Mouse (Mus musculus): ENCODE measurements around the gene Scel. TPM values are rescaled to one million over a fixed set of nuclear protein-coding genes. Genes with fewer than 3 reads are reported as not detected.

Gene Scel
- polyA plus RNA-seq, 1 experiment = 8.1 TPM

DNA sequence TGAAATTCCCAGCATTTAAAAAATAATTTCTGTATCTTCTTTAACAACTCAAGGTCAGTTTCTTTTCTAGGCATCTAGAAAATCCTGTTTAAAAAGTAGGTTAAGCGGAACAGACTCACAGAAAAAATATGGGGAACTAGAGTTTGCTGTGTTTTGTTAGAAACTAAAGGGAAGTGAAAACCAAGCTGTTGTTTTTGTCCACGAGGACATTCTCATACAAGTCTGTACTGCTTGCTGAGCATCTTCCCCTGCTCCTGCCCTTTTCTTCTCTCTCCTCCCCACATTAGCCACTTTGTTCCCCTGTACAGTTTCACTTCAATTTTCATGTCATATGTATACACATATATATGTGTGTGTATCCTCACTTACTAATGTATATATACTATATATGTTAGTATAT lies 35.2 kb upstream of the Scel start:
- no peak for TF ChIP-seq POLR2A (IDR thresholded peaks at IDR 0.05; ENCODE audit: borderline replicate concordance, extremely low read depth, low read depth, low read length)
- no peak for TF ChIP-seq CTCF (IDR thresholded peaks at IDR 0.05; ENCODE audit: insufficient read depth, low read length)
- H3K4me3 ChIP-seq (replicated peaks; ENCODE audit: extremely low read depth, low read depth, low read length) = no peak overlapping the region
- DNase-seq = no peak
- H3K4me1 ChIP-seq (ENCODE audit: control insufficient read depth, insufficient read depth, low read length) = no peaks in the 10 kb centered on the region
- 85% methylated on average over 2 of the region's 2 CpGs for WGBS

DNA sequence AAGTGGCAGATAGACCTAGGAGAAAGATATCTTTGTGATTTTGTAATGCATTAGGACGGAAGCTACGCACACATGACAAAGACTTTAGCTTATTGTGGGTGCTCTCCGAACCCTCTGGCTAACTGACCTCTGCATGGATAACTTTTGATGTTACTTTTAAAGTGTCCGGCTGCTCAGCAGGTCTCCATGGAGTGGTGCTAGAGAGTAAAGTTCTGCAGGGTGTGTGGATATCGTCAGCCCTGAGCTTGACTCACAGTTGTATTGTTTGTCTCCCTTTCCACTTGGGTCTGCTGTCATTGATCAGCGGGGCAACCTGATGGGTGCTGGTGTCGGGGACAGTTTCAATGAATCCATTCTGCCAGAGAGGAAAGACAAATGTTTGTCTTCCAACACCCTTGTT lies 33.7 kb upstream of the Scel start:
- 50% methylated on average over 7 of the region's 7 CpGs for WGBS
- TF ChIP-seq CTCF (IDR thresholded peaks at IDR 0.05; ENCODE audit: insufficient read depth, low read length) = peak; percentile 13; the same call in 1 of the 2 replicates
- TF ChIP-seq POLR2A (IDR thresholded peaks at IDR 0.05; ENCODE audit: borderline replicate concordance, extremely low read depth, low read depth, low read length) = no peak
- H3K4me1 ChIP-seq (ENCODE audit: control insufficient read depth, insufficient read depth, low read length) = no peaks in the 10 kb centered on the region
- no peak overlapping the region for H3K4me3 ChIP-seq (replicated peaks; ENCODE audit: extremely low read depth, low read depth, low read length)
- no peak for DNase-seq

DNA sequence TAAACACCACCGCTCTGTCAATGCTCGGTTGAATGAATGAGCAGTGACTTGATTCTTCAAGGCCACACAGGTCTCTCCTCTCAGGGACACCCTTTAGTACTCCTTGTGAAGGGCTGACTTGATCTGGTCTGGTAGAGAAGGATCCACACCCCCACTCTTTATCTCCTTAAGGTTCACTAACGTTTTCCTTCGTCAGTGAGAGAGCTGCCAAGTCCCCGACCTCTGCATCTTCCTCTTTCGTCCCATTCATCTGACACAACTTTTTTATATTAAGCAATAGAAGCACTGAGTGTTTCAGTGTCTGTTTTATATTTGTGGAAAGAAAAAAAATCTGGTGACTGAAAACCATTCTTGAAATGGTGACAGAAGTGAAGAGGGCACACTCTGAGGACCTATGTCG lies 31.6 kb upstream of the Scel start:
- H3K4me3 ChIP-seq (replicated peaks; ENCODE audit: extremely low read depth, low read depth, low read length) = no peak overlapping the region
- no peaks in the 10 kb centered on the region for H3K4me1 ChIP-seq (ENCODE audit: control insufficient read depth, insufficient read depth, low read length)
- no peak for DNase-seq
- 54% methylated on average over 7 of the region's 7 CpGs for WGBS
- no peak for TF ChIP-seq POLR2A (IDR thresholded peaks at IDR 0.05; ENCODE audit: borderline replicate concordance, extremely low read depth, low read depth, low read length)
- no peak for TF ChIP-seq CTCF (IDR thresholded peaks at IDR 0.05; ENCODE audit: insufficient read depth, low read length)

DNA sequence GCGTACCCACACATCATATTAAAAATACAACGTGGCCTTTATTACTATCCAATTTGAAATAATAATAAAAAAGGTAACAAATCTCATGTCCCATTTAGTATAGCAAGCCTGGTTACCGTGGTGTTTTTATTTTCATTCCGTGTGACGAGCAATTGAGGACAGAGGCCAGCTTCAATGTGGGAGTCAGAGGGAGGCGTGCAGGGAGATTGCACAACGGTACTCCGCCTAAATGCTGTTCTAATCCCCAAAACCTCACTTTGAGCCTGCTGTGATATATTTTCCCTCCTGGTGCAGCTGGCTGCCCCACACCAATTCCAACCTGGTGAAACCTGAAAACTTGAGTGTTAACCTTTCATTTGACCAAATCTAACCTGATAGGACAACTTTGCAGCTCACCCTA lies 27.5 kb upstream of the Scel start:
- H3K4me1 ChIP-seq (ENCODE audit: control insufficient read depth, insufficient read depth, low read length) = no peaks in the 10 kb centered on the region
- DNase-seq = no peak
- 80% methylated on average over 8 of the region's 8 CpGs for WGBS
- TF ChIP-seq CTCF (IDR thresholded peaks at IDR 0.05; ENCODE audit: insufficient read depth, low read length) = no peak
- TF ChIP-seq POLR2A (IDR thresholded peaks at IDR 0.05; ENCODE audit: borderline replicate concordance, extremely low read depth, low read depth, low read length) = no peak
- no peak overlapping the region for H3K4me3 ChIP-seq (replicated peaks; ENCODE audit: extremely low read depth, low read depth, low read length)

DNA sequence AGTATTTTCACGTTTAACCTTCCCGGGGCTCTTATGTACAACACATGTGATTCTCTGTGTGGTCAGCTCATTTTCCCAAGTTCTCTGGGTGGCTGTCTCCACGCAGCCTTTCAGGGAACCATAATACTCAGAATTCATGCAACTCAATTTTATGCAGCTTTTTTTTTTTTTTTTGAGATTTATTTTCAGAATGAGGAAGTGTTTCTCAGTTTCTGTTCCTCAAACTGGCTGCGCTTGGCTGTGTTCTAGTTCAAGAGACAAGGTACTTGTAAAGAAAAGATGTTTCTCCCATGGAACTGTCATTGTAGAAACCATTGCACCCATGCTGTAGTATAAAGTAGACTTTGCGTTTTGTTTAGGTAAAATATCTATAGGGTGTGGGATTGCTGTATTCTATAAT lies 26.2 kb upstream of the Scel start:
- Histone ChIP-seq H3K4me1 (ENCODE audit: control insufficient read depth, insufficient read depth, low read length) (no peaks in the 10 kb centered on the region), H3K4me3 (replicated peaks; ENCODE audit: extremely low read depth, low read depth, low read length) (no peak overlapping the region)
- WGBS = 75% methylated on average over 5 of the region's 5 CpGs
- DNase-seq = no peak
- TF ChIP-seq POLR2A (IDR thresholded peaks at IDR 0.05; ENCODE audit: borderline replicate concordance, extremely low read depth, low read depth, low read length) = no peak
- TF ChIP-seq CTCF (IDR thresholded peaks at IDR 0.05; ENCODE audit: insufficient read depth, low read length) = no peak

DNA sequence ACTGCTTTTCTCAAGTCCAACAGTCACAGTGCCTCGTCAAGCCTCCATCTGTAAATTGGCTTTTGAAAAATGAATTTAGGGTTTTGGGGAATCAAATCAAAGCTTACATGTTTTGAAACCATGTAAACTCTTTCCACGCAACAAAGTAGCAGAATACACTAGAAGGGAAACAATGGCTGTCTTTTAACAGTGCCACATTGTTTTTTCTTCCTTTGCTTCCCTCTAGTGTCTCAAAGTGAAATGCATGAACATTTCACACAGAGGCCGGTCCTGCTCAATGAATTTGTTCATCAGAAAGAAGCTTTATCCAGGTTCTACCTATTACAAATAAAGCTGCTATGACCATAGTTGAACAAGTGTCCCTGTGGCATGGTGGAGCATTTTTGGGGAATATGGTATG lies 24.5 kb upstream of the Scel start:
- no peak for TF ChIP-seq POLR2A (IDR thresholded peaks at IDR 0.05; ENCODE audit: borderline replicate concordance, extremely low read depth, low read depth, low read length)
- no peak for TF ChIP-seq CTCF (IDR thresholded peaks at IDR 0.05; ENCODE audit: insufficient read depth, low read length)
- H3K4me1 ChIP-seq (ENCODE audit: control insufficient read depth, insufficient read depth, low read length) = no peaks in the 10 kb centered on the region
- no peak overlapping the region for H3K4me3 ChIP-seq (replicated peaks; ENCODE audit: extremely low read depth, low read depth, low read length)
- 60% methylated on average over 3 of the region's 3 CpGs for WGBS
- no peak for DNase-seq

DNA sequence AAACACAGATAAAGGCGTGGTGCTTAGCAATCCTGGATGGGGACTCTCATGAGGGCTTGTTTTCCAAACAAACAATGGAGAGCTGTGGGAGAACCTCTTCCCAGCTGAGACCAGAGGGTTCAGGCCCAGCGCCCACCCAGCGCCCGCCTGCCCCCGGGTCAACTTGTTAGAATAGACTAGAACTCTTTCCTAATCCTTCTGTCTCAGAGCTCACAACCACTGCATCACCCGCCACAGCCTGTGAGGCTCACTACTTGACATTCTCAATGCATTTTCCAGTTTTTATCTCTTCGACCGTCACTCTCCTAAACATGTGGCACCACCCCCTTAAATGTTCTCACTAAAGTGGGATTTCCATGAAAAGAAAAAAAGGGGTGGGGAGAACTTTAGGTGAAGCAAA lies 14.9 kb upstream of the Scel start:
- DNase-seq = no peak
- WGBS = 66% methylated on average over 8 of the region's 8 CpGs
- Histone ChIP-seq H3K4me1 (ENCODE audit: control insufficient read depth, insufficient read depth, low read length) (no peaks in the 10 kb centered on the region), H3K4me3 (replicated peaks; ENCODE audit: extremely low read depth, low read depth, low read length) (no peak overlapping the region)
- TF ChIP-seq CTCF (IDR thresholded peaks at IDR 0.05; ENCODE audit: insufficient read depth, low read length) (no peak), POLR2A (IDR thresholded peaks at IDR 0.05; ENCODE audit: borderline replicate concordance, extremely low read depth, low read depth, low read length) (no peak)

DNA sequence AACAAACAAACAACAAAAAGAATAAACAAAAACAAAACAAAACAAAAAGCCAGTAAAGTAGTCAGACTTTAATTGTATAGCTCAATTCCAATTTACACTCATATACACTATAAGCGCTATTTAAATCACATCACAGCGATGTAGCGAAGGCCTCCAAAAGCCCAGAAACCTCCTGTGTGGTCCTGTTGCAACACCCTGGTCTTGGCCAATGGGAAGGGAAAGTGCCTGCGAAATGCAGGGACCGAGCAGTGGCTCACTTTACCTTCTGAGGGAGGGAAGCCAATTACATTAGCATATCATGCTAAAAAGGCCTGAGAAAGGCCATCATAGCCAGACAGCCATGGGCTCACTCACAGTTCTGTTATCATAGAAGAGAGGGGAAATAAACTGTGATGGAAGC lies 14.5 kb upstream of the Scel start:
- no peak for DNase-seq
- 71% methylated on average over 5 of the region's 5 CpGs for WGBS
- Histone ChIP-seq H3K4me1 (ENCODE audit: control insufficient read depth, insufficient read depth, low read length) (no peaks in the 10 kb centered on the region), H3K4me3 (replicated peaks; ENCODE audit: extremely low read depth, low read depth, low read length) (no peak overlapping the region)
- no peak for TF ChIP-seq CTCF (IDR thresholded peaks at IDR 0.05; ENCODE audit: insufficient read depth, low read length)
- no peak for TF ChIP-seq POLR2A (IDR thresholded peaks at IDR 0.05; ENCODE audit: borderline replicate concordance, extremely low read depth, low read depth, low read length)

DNA sequence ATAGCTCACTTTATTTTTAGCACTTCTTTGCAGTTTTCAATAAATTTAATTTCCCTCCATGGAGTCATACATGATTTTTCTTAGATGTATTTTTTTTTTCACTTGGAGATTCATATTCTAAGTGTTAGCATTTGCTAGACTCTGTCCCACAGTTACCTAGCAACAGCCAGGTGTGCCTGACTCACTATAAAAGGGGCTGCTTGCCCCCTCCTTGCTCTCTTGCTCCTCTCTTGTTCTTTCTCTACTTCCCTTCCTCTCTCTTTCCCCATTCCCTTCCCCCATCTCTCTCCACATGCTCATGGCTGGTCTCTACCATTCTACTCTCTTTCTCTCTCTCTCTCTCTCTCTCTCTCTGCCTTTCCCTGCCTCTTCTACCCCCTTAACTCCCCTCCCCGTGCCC lies 14.1 kb upstream of the Scel start:
- Histone ChIP-seq H3K4me1 (ENCODE audit: control insufficient read depth, insufficient read depth, low read length) (no peaks in the 10 kb centered on the region), H3K4me3 (replicated peaks; ENCODE audit: extremely low read depth, low read depth, low read length) (no peak overlapping the region)
- DNase-seq = no peak
- WGBS = 27% methylated on average over 1 of the region's 1 CpGs
- TF ChIP-seq CTCF (IDR thresholded peaks at IDR 0.05; ENCODE audit: insufficient read depth, low read length) (no peak), POLR2A (IDR thresholded peaks at IDR 0.05; ENCODE audit: borderline replicate concordance, extremely low read depth, low read depth, low read length) (no peak)

DNA sequence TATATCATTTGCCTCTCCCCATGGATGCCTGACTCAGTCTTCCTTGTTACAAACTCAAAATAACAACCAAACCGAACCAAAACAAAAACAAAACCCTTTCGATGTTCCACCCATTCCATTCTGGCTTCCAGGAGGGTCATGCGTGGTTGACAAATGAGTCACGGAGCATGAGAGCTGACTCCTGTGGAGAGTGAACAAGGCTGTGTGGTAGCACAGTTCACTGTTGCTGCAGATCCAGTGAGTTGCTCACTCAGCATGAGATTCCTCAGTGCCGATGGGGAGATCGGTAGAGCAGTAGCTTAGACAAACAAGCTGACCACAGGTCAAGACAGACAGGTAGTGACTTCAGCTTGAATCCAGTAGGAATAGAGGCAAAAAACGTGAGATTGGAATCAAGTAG lies 12.8 kb upstream of the Scel start:
- Histone ChIP-seq H3K4me3 (replicated peaks; ENCODE audit: extremely low read depth, low read depth, low read length) (no peak overlapping the region), H3K4me1 (ENCODE audit: control insufficient read depth, insufficient read depth, low read length) (no peaks in the 10 kb centered on the region)
- DNase-seq = no peak
- WGBS = 46% methylated on average over 7 of the region's 7 CpGs
- no peak for TF ChIP-seq POLR2A (IDR thresholded peaks at IDR 0.05; ENCODE audit: borderline replicate concordance, extremely low read depth, low read depth, low read length)
- TF ChIP-seq CTCF (IDR thresholded peaks at IDR 0.05; ENCODE audit: insufficient read depth, low read length) = no peak

DNA sequence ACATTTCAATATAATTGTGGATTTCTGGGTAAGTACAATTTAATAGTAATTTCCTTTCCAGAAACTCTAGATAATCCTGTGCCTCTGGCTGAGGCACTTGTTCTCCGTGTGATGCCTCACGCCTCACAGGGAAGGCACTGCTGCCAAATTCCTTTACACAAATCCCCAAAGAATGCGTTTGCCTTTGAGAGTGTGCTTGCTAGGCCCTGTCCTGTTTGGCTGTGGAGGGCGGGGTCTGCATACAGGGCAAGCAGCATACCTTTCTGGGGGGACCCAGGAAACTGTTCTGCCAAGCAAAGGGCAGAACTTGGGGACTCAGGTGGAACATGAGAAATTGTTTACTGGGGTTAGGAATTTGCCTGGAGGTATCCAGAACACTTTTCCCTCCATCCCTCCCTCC lies 12.2 kb upstream of the Scel start:
- TF ChIP-seq POLR2A (IDR thresholded peaks at IDR 0.05; ENCODE audit: borderline replicate concordance, extremely low read depth, low read depth, low read length) (no peak), CTCF (IDR thresholded peaks at IDR 0.05; ENCODE audit: insufficient read depth, low read length) (no peak)
- WGBS = 31% methylated on average over 4 of the region's 4 CpGs
- no peaks in the 10 kb centered on the region for H3K4me1 ChIP-seq (ENCODE audit: control insufficient read depth, insufficient read depth, low read length)
- no peak for DNase-seq
- no peak overlapping the region for H3K4me3 ChIP-seq (replicated peaks; ENCODE audit: extremely low read depth, low read depth, low read length)
